Mouse (Mus musculus) cerebellum, adult 11 months (tissue): ENCODE data around the gene Spp1.
"Not testable (repeated sequence)": the region's sequence is repeated elsewhere in the genome, so short reads cannot be mapped to it uniquely, and the experiment has no call there.

Source experiments
- DNase-seq: peaks from one replicate; pipeline ENCODE4 v3.0.0; 2022

The Spp1 gene

DNA sequence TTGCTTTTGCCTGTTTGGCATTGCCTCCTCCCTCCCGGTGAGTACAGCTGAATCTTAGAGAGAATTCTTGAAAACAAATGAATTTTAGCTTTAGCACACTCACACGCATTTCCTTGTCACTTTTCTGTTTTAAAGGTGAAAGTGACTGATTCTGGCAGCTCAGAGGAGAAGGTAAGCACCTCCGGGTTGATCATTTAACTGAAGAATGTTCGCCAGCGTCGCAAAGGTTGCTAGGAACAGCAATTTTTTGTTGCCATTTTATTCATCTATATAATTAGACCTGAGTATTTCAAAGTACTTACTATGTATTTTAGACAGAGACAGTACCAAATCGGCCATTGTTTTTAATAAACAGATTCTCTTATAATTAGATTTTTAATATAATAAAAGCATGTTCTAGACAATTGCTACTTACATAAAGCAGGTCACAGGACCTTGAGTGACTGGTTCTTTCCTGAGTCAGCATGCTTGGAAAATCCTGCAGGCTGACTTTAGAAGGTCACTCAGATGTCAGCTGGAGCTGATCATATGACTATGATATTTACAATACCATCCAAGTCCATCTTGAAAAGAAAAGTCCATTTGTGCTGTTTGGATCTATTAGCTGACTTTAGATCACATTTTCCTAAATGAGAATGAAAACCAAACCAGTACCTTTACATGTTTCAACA, 1.6 kb downstream of the Spp1 start:
- DNase-seq = no peak

DNA sequence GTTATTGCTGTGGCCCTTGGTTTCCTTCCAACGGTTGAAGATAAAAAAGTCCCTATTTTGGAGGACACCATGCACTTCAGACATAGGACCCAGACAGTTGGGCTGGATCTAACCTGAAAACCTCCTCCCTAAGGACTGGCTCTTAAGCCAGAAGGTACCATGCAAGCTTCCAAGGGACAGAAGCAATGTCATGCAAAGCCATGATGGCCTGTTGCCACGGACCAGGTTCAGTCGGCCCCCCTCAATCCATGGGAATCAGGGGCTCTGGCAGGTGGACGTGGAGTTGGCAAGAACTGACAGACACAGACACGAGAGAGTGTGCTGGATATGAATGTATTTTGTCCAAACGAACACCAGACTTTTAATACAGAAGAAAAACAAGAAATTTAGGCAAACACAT, 7.5 kb downstream of the Spp1 start:
- no peak for DNase-seq

DNA sequence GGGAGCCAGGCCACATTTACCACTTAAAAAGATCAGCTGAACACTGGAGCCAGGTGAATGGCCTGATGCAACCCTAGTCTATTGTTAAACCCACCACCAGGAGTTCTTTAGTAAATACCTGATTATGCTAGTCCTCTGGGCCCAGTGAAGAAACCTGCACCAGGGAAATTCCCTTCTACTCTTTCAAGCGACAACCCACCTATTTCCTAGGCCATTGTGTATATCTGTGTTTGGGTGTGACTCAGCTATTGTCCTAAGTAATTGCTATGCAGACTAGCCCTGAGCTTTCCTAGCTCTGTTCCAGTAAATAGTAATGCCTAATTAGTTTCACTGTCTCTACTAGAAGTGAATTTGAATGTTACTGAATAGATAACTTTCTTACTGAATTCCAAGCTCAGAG, 7.9 kb downstream of the Spp1 start:
- DNase-seq = no peak

DNA sequence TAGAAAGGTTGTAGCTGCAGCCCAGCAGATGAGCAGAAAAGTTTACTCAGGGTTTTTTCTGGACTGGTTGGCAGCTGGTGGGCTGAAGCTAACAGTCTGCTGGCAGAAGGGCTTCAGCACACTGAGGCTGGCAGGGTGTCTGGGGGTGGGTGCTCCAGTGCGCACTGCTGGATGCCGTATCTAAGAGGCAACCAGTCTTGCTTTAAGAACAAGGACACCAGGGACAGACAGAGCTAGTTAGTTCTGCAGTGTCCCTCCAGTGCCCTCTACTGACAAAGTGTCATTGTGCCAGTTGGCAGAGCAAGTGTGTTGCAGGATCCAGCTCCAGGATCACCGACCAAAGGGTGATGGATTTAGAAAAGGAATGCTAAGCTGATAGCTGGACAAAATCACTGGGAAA, 11.2 kb downstream of the Spp1 start:
- DNase-seq = peak; percentile 35

DNA sequence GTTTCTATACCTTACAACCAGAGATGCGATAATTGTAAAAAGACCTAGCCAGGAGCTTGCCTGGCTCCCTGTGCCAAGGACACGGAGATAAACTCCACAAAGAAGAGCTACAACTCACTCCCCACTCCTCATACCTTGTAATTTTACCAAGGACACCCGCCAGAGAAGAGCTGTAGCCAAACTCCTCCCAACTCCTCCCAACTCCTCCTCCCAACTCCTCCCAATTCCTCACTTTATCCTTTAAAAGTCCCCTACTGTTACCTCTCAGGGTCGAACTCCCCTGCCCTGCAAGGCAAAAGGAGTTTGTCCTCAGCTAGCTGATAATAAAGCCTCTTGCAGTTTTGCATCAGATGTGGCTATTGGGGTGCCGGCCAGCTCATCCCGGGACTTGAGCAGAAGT, 13.4 kb downstream of the Spp1 start:
- DNase-seq = not testable (repeated sequence)

DNA sequence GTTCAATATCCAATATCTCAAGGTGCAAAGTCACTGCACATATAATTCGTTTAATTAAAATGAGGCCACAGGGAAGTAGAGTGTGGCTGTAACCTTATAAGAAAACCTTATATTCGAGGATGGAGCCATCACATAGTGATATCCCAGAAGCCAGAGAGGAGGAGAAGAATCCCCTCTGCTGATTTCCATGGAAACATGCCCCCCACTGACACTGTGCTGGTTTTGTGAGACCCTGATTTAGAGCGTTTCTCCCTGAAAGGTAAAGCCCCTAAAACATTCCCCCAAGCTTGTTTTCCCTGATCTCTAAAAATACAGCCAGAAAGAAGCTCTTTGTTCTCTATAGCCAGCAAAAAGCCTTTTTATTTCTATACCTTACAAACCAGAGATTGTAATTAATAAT, 14.6 kb downstream of the Spp1 start:
- no peak for DNase-seq

DNA sequence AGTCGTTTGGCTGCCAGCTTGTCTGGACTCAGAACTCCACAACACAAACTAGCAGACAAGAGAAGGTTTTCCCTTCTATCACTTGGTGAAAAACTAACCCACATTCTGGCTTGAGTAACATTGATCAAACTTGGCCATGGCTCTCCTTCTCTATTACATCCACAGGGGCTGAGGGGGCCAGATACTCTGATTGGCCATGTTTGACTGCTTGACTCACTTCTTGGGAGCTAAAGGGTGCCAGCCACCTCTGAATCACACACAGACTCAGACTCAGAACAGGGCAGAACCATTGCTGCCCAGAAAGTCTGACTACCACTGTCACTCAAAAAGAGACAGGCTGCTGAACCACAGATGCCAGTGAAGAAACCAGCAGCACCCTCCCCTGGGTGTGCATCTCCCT, 18.2 kb downstream of the Spp1 start:
- no peak for DNase-seq

DNA sequence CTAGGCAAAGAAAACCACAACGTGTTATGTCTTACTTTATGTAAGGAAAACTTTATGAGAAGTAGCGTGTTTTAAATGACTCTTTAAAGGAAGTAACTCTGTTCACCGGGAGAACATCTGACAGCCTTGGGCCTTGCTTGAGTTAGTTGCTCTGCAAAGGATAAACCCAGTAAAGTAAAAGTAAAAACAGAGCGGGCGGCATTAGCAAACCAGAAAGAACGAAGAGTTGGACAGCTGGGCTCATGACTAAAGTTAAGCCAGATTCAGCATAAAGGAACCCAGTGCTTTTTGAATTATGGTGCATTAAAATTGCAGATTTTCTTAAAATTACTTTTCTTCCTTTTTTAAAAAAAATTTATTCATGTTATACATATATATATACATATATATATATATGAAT, 19.6 kb downstream of the Spp1 start:
- DNase-seq = no peak

DNA sequence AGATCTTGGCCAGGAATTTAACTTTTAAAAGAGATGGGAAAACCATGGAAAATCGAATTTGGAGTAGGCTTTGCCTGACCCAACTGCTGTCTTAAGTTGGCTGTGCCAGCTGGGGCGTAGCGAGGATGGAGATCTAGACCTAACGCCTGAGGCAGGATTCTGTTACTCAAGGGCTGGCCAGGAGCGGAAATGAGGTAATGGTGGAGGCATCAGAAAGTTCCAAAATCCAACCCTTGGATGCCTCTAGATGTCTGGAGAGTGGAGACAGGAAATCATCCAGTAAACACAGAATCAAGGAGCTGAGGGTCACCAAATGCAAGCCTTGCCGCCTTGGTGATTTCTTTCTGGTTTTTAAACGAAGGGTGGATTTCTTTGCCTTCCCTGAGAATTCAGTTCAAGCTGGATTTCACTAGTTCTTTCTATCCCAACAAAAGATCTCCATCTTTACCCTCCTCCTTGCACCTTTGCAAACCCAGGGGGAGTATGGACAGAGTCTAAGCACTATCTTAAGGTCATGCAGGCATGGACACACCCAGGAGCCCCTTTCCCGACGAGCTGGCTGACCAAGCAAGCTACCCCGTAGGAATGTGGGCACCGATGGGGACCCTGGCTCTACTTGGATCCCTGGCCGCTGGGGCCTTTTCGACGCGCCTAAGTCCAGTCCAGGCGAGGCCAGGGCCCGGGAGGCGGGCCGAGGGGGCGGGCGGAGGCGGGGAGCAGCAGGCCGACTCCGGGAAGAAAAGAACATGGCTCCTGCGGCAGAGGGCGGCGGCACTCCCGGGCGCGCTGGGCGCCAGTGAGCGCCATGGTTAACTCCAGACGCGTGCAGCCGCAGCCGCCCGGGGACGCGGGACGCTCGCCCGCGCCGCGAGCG, 24.2 kb downstream of the Spp1 start, which contains the start of gene Pkd2:
TSS of gene Pkd2 (plus strand) at position 619 of the 874 bp plus-strand sequence.
- DNase-seq = peak; percentile 71

DNA sequence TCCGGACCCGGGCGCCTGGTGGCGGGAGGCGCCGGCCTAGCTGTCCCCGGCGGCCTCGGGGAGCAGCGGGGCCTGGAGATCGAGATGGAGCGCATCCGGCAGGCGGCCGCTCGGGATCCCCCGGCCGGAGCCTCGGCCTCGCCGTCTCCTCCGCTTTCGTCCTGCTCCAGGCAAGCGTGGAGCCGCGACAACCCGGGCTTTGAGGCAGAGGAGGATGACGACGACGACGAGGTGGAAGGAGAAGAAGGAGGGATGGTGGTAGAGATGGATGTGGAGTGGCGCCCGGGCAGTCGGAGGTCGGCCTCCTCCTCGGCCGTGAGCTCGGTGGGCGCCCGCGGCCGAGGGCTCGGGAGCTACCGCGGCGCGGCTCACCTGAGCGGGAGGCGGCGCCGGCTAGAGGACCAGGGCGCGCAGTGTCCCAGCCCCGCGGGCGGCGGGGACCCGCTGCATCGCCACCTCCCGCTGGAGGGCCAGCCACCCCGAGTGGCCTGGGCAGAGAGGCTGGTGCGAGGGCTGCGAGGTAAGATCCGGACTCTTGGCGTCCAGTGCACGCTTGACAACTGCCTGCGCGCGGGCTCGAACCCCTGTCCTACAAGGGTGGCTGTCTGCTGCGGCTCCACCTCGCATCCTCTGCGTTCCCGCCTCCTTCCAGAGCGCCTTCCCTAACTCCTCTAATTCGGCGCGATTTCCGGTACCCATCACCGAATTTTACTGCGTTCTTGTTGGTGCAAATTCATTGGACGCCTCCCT, 25.0 kb downstream of the Spp1 start:
- peak; percentile 58 for DNase-seq

DNA sequence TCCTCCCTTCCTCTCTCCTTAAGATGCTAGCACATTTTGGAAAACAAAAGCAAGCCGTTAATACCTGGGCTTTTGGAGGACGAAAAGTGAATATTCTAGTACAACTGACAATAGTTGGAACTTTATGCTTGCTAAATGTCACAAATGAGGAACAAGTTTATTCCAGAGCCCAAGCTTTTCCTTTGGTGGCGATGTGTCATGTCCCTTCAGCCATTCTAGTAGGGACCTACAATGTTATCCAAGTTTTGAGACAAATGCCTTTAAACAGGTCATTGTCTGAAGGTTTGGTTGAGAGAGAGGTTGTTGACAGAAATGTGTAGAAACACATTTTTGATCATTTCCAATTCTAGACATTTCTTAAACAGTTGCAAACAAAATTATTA, 25.5 kb downstream of the Spp1 start:
- DNase-seq = peak; percentile 29

DNA sequence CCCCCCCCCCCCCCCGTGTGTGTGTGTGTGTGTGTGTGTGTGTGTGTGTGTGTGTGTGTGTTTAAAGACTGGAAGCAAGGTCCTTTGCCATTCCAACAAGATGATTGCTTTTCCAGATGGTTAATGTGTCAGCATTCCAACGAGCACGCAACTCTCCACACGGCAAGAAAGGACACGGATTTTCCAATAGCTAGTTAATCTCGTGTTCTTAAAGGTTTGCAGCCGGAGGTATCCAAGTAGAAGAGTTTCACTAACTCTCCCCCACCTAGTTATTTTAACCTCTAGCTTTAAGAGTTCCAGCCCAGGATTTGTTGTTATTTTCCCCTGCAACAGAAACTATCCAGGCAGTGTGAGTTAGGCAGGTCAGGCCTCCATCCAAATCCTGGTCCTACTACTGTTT, 25.9 kb downstream of the Spp1 start:
- no peak for DNase-seq

DNA sequence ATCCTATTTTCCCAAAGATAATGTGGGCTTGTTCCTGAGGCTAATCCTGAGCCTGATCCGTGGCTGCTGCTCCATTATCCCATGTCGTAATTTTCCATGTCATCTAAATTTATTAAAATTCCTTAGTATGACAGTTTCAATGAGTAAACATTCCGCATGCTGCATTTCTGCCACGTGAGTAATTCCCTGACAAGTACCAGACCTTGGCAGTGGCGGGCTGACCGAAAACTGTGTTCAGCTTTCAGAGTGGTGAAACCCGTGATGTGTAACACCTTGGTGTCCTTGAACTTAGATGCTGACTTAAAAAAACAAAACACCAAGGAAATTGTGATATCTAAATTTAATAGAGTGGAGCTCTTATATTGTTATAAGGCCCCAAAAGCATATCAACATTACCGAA, 30.4 kb downstream of the Spp1 start:
- DNase-seq = no peak

DNA sequence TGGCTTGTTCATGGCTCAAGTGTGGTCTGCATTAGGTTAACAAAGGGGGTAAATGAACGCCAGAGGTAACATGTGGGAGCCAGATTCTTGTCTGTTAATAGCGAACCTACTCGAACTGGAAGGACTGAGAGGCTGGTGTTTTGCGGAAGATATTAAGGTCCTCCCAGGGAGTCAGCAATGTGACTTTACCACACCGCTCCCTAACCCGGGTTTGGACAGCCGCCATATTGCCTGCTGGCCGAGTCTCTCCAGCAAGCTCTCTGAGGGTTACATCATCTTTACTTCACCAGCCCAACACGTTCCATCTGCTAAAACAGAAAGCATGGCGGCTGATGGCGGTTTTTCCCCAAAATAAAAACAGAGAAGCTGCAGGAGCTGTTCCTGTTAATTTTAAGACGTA, 30.8 kb downstream of the Spp1 start:
- DNase-seq = peak; percentile 71

DNA sequence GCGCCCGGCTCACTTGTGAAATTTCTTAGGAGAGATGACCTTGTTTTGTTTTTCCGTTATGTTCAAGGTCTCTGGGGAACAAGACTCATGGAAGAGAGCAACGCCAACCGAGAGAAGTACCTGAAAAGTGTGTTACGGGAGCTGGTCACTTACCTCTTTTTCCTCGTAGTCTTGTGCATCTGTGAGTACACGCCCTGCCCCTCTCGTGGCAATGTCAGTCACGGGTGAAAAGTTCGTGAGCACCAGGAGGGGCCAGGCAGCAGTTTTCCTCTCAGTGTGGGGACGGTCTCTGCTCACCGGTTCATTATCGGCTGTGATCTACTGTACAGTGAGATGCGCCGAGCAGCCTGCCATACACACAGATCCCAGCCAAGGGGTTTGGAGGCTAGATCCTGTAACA, 31.9 kb downstream of the Spp1 start:
- no peak for DNase-seq

DNA sequence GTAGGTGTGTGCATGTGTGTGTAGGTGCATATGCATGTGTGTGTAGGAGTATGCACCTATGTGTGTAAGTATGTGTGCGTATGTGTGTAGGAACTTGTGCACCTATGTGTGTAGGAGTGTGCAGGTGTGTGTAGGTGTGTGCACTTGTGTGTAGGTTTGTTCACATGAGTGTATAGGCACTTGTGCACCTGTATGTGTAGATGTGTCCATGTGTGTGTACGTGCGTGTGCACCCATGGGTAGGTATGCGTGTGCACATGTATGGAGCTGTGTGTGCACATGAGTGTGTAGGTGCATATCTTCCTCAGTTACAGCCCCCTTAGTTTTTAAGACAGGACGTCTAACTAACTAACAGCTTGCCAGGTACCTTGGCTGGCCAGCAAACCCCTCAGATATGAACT, 33.7 kb downstream of the Spp1 start:
- DNase-seq = no peak

DNA sequence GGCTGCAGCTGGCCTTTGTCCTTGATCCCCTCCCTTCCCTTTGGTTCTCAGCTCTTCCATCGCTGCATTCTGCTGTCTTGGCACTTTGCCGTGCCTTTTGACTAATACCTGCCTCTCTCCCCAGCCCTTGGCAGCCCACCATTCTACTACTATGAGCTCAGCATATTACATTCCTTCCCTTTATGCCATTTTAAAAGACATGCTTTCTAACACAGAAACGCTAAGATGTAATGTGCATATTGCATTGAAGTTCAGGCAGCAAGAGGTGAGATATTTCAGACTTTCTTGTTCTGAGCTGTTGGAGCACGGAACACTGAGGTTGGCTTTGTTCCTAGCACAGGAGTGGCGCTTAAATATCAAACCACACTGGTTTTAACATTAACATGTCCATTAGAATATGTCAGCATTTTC, 36.1 kb downstream of the Spp1 start:
- no peak for DNase-seq

DNA sequence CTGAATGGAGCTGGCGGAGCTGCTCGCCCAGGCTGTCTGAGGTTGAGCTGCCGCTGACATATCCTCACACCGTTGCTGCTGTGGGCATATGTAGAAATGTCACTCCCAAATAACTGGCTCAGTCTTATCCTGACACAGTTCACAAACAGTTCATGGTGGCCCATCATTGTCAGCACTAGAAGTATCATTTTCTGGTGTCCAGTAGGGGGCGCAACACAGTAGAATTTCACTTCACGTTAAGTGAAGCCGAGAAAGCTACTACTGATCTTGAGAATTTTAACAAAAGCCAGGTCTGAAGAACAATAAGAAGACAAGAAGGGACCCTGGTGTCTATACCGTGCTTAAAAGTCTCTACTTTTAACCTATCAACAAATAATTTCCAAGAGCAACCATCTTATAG, 37.5 kb downstream of the Spp1 start:
- no peak for DNase-seq

DNA sequence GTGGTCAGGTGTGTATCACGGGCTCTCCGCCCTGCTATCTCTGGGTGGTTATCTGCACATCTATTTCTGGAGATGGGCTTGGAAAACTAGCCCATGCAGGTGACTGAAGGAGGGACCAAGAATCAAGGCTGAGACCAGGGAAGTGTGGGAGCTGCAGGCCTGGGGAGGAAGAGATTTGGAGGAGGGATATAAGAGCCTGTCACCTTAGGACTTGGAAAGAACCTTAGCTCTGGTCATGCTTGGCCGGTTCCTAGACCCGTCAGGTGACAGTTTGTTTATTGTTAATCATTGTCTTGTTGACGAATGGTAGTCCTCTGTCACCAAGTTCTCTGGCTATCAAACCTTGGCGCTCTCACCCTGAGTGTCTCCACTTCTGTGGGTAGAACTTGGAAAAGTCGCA, 45.4 kb downstream of the Spp1 start:
- no peak for DNase-seq

DNA sequence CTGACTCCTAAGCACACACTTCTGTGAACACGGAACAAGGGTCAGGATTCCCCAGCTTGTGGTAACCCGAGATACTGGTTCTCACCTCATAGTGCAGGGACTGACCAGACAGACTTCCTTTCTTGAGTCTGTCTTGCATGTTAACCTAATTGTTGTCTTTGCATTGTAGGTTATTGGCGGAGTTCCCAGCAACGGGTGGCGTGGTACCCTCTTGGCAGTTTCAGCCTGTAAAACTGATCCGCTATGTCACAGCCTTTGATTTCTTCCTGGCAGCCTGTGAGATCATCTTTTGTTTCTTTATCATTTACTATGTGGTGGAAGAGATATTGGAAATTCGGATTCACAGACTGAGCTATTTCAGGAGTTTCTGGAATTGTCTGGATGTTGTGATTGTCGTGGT, 47.9 kb downstream of the Spp1 start:
- DNase-seq = no peak
